Mouse (Mus musculus) forebrain, embryonic 10.5 days (tissue): ENCODE measurements around the gene 4930578C19Rik. TPM values are rescaled to one million over a fixed set of nuclear protein-coding genes. Genes with fewer than 3 reads are reported as not detected.

Experiments
- DNase-seq: peaks from one replicate; pipeline ENCODE4 v3.0.0-alpha.2; 2017; ENCODE audit warnings: low spot score; ENCODE audit errors: extremely low spot score
- H3K27ac ChIP-seq: fragments of 300-500 bp; sonication (generic); 2 replicates; pipeline ENCODE4 v1.5.1; 2016; ENCODE audit warnings: mild to moderate bottlenecking
- H3K27me3 ChIP-seq: fragments of 300-500 bp; sonication (generic); 2 replicates; pipeline ENCODE4 v1.6.1; 2016; ENCODE audit warnings: mild to moderate bottlenecking; ENCODE audit not compliant: poor library complexity, severe bottlenecking
- H3K36me3 ChIP-seq: fragments of 300-500 bp; sonication (generic); replicated peaks from 2 replicates; pipeline ENCODE4 v1.6.1; 2016; ENCODE audit warnings: mild to moderate bottlenecking, moderate library complexity
- H3K4me1 ChIP-seq: fragments of 300-500 bp; sonication (generic); 2 replicates; pipeline ENCODE4 v1.6.1; 2016
- H3K4me3 ChIP-seq: fragments of 300-500 bp; sonication (generic); 2 replicates; pipeline ENCODE4 v1.5.1; 2016; ENCODE audit warnings: mild to moderate bottlenecking, moderate library complexity
- H3K9me3 ChIP-seq: fragments of 300-500 bp; sonication (generic); 2 replicates; pipeline ENCODE4 v1.6.1; 2016; ENCODE audit warnings: mild to moderate bottlenecking, moderate library complexity
- WGBS: fragments of 180-500 bp; shearing (Covaris S2); methylation state at CpG from one replicate; pipeline ENCODE4 v1.1.7; 2016; 5-methylcytosine and 5-hydroxymethylcytosine counted together
- polyA plus RNA-seq: library from polyadenylated mRNA; unstranded; fragments of >200 nt; fragmentation: Nextera tagmentation; extraction: Ambion mirVana; gene quantifications from 2 replicates; pipeline ENCODE4 v1.2.1, GENCODE M21; 2016

4930578C19Rik gene
- 0.31 and 0.32 TPM in 2 replicates for polyA plus RNA-seq

- H3K36me3 ChIP-seq = no peaks in the 10 kb centered on the region
- WGBS = 90% methylated on average over 8 of the region's 8 CpGs
- H3K9me3 ChIP-seq = no peaks in the 10 kb centered on the region
- DNase-seq = no peak
- no peaks in the 10 kb centered on the region for H3K4me1 ChIP-seq
- no peak within 1 kb of the TSS for H3K27ac ChIP-seq
- H3K4me3 ChIP-seq = no peak within 1 kb of the TSS
- no peaks in the 10 kb centered on the region for H3K27me3 ChIP-seq
Measured at GRCm38 (mm10) chrX:18461198-18461601, at the start of gene 4930578C19Rik. TSS of gene 4930578C19Rik (minus strand) at chrX:18461397.

DNA sequence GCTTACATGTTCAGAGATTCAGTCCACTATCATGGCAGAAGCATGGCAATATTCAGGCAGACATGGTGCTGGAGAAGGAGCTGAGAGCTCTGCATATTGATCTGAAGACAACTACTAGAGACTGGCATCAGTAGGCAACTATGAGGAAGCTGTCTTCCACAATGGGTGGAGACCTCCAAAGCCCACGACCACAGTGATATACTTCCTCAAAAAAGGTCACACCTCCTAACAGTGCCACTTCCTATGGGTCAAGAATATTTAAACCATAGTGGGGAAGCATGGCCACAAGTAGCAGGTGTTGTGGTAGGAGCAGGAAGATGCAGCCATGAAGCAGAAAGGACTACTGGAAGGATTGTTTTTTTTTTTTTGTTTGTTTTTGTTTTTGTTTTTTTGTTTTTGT, 6.5 kb upstream of the 4930578C19Rik start:
- WGBS = 76% methylated on average over 1 of the region's 1 CpGs
- Histone ChIP-seq H3K9me3 (no peaks in the 10 kb centered on the region), H3K27me3 (no peaks in the 10 kb centered on the region), H3K4me3 (no peak overlapping the region), H3K36me3 (no peaks in the 10 kb centered on the region), H3K4me1 (no peaks in the 10 kb centered on the region), H3K27ac (no peak overlapping the region)
- no peak for DNase-seq

GRCm38 (mm10) chrX:18462879-18463278, 1.7 kb upstream of the 4930578C19Rik start:
- Histone ChIP-seq H3K4me1 (no peaks in the 10 kb centered on the region), H3K27ac (no peak overlapping the region), H3K36me3 (no peaks in the 10 kb centered on the region), H3K27me3 (no peaks in the 10 kb centered on the region), H3K4me3 (no peak overlapping the region), H3K9me3 (no peaks in the 10 kb centered on the region)
- WGBS = 75% methylated on average over 1 of the region's 1 CpGs
- no peak for DNase-seq

GRCm38 (mm10) chrX:18451559-18451958, 9.6 kb downstream of the 4930578C19Rik start:
- H3K9me3 ChIP-seq = no peaks in the 10 kb centered on the region
- H3K36me3 ChIP-seq = no peaks in the 10 kb centered on the region
- H3K4me1 ChIP-seq = no peaks in the 10 kb centered on the region
- no peak for DNase-seq
- H3K4me3 ChIP-seq = no peak overlapping the region
- H3K27ac ChIP-seq = no peak overlapping the region
- 70% methylated on average over 1 of the region's 1 CpGs for WGBS
- no peaks in the 10 kb centered on the region for H3K27me3 ChIP-seq

DNA sequence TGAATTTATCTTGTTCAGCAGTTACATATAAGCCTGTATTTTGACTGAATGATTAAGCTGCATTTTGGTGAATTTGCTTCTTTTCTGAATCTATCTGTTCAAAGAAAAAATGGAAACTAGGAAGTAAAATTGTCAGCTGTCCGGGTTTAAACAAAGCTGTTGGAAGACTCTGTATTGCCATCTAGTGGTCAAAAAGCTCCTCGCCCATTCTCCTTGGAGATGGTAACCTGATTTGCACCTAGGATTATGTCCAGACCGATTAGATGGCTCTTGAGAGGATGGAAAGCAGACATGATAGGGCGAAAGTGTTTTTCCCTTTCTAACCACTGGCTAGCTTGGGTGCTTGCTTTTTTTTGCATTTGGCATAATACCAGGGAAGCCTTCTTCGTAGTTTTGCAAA, 19.1 kb downstream of the 4930578C19Rik start:
- no peaks in the 10 kb centered on the region for H3K9me3 ChIP-seq
- 47% methylated on average over 5 of the region's 5 CpGs for WGBS
- H3K4me3 ChIP-seq = no peak overlapping the region
- DNase-seq = no peak
- no peaks in the 10 kb centered on the region for H3K36me3 ChIP-seq
- H3K27me3 ChIP-seq = no peaks in the 10 kb centered on the region
- H3K27ac ChIP-seq = no peak overlapping the region
- H3K4me1 ChIP-seq = no peaks in the 10 kb centered on the region

GRCm38 (mm10) chrX:18425451-18425850, 35.7 kb downstream of the 4930578C19Rik start:
- DNase-seq = no peak
- H3K27me3 ChIP-seq = no peaks in the 10 kb centered on the region
- H3K9me3 ChIP-seq = no peaks in the 10 kb centered on the region
- WGBS = 91% methylated on average over 3 of the region's 3 CpGs
- no peaks in the 10 kb centered on the region for H3K4me1 ChIP-seq
- no peaks in the 10 kb centered on the region for H3K36me3 ChIP-seq
- no peak overlapping the region for H3K4me3 ChIP-seq
- no peak overlapping the region for H3K27ac ChIP-seq

GRCm38 (mm10) chrX:18423206-18423605, 38.0 kb downstream of the 4930578C19Rik start:
- H3K36me3 ChIP-seq = no peaks in the 10 kb centered on the region
- no peaks in the 10 kb centered on the region for H3K4me1 ChIP-seq
- H3K27ac ChIP-seq = no peak overlapping the region
- H3K4me3 ChIP-seq = no peak overlapping the region
- no peaks in the 10 kb centered on the region for H3K9me3 ChIP-seq
- WGBS = 92% methylated on average over 4 of the region's 4 CpGs
- H3K27me3 ChIP-seq = no peaks in the 10 kb centered on the region
- no peak for DNase-seq

DNA sequence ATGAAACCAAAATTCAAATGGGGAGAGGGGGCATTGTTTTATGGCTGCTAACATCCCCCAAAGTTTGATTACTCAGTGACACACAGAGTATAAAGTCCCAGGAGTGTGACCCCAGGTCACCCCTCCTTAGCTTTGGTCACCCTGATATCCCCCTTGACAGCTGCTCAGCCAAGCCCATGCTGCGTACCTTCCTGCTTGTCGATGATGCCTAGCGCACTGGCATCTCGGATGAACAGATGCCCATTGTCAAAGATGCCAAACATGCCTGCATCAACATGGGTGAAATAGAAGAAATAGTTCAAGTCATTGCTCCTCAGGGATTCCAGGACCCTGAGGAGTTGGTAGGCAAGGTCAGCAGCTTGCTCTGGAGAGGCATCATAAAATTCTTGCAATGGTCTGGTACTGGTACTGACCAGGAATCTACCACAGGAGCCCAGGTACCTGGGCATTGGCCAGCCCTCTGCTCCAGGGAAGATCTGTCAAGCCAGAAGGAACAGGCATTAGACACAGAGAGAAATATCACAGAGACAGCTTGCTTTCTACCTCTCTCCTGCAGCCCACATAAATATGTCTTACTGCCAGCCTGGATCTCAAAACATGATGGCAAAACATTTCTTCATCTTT, 40.9 kb downstream of the 4930578C19Rik start:
- H3K27ac ChIP-seq = no peak overlapping the region
- WGBS = 92% methylated on average over 4 of the region's 4 CpGs
- no peaks in the 10 kb centered on the region for H3K36me3 ChIP-seq
- H3K9me3 ChIP-seq = no peaks in the 10 kb centered on the region
- no peaks in the 10 kb centered on the region for H3K27me3 ChIP-seq
- H3K4me3 ChIP-seq = no peak overlapping the region
- no peaks in the 10 kb centered on the region for H3K4me1 ChIP-seq
- no peak for DNase-seq

DNA sequence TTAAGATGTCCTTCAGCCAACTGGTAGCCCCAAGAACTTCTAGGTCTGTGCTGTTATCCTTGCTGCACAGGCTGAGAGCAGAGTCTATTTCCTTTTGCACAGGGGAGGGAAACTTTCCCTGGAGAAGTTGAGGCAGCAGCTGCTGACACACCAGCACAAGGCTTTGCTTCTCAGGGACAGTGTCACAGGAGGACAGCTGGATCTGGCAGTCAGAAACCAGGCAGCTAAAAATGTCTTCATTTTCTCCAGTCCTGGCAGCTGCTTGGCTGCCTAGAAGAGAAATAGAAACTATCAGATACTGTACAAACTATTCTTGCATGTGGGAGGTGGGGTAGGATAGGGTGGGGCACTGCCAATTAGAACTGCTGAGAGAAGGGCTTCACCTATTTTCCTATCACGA, 42.2 kb downstream of the 4930578C19Rik start:
- DNase-seq = no peak
- Histone ChIP-seq H3K4me1 (no peaks in the 10 kb centered on the region), H3K4me3 (no peak overlapping the region), H3K36me3 (no peaks in the 10 kb centered on the region), H3K9me3 (no peaks in the 10 kb centered on the region), H3K27me3 (no peaks in the 10 kb centered on the region), H3K27ac (no peak overlapping the region)
- WGBS = 67% methylated on average over 1 of the region's 1 CpGs

- no peaks in the 10 kb centered on the region for H3K27me3 ChIP-seq
- 83% methylated on average over 2 of the region's 2 CpGs for WGBS
- no peaks in the 10 kb centered on the region for H3K36me3 ChIP-seq
- no peaks in the 10 kb centered on the region for H3K9me3 ChIP-seq
- no peak for DNase-seq
- H3K4me3 ChIP-seq = no peak overlapping the region
- H3K4me1 ChIP-seq = no peaks in the 10 kb centered on the region
- H3K27ac ChIP-seq = no peak overlapping the region
Measured at GRCm38 (mm10) chrX:18414560-18414959, 46.6 kb downstream of the 4930578C19Rik start.

GRCm38 (mm10) chrX:18411071-18411840, 49.9 kb downstream of the 4930578C19Rik start:
- Histone ChIP-seq H3K27ac (no peak overlapping the region), H3K36me3 (no peaks in the 10 kb centered on the region), H3K4me3 (no peak overlapping the region), H3K4me1 (no peaks in the 10 kb centered on the region), H3K9me3 (no peaks in the 10 kb centered on the region), H3K27me3 (no peaks in the 10 kb centered on the region)
- DNase-seq = no peak
- WGBS = 77% methylated on average over 10 of the region's 10 CpGs

DNA sequence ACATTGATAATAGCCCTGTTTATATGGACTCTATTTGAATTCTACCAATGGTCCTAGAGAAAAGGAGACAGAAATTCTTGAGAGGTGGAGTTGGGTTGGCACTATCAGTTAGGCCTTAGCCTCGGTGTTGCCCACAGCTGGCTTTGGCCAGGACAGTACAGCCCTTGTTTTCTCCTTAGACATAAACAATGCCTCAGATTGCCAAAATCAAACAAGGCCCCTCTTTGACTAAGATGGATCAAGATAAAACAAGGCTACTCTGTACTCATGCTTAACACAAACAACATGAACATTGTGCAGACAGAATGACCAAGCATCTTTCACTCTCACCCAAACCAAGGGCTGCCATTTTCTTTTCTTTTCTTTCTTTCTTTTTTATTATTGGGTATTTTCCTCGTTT, 51.6 kb downstream of the 4930578C19Rik start:
- no peak for DNase-seq
- Histone ChIP-seq H3K27me3 (no peaks in the 10 kb centered on the region), H3K9me3 (no peaks in the 10 kb centered on the region), H3K27ac (no peak overlapping the region), H3K4me1 (no peaks in the 10 kb centered on the region), H3K4me3 (no peak overlapping the region), H3K36me3 (no peaks in the 10 kb centered on the region)
- 66% methylated on average over 2 of the region's 2 CpGs for WGBS

DNA sequence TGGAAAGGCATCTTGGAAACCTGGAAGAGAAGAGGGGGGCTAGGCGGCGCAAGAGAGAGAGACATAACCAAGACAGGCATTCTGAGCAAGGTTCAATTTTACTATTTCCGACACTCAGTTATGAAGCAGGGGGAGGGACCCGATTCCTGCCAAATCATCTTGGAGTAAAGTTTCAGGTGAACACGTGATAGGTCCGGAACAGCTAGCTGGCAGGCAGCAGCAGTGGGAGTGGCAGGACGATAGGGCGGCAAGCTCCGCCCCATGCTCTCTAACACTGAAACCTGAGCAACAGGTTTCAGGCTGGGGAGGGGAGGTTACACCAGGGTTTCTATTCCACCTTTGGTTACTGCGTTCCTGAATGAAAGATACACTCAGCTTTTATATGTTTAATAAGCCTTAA, 58.9 kb downstream of the 4930578C19Rik start:
- no peak for DNase-seq
- 56% methylated on average over 10 of the region's 10 CpGs for WGBS
- H3K4me1 ChIP-seq = no peaks in the 10 kb centered on the region
- no peaks in the 10 kb centered on the region for H3K9me3 ChIP-seq
- no peak overlapping the region for H3K4me3 ChIP-seq
- no peaks in the 10 kb centered on the region for H3K27me3 ChIP-seq
- no peaks in the 10 kb centered on the region for H3K36me3 ChIP-seq
- no peak overlapping the region for H3K27ac ChIP-seq
